Mouse (Mus musculus): ENCODE results near the gene Pik3ap1.

DNA sequence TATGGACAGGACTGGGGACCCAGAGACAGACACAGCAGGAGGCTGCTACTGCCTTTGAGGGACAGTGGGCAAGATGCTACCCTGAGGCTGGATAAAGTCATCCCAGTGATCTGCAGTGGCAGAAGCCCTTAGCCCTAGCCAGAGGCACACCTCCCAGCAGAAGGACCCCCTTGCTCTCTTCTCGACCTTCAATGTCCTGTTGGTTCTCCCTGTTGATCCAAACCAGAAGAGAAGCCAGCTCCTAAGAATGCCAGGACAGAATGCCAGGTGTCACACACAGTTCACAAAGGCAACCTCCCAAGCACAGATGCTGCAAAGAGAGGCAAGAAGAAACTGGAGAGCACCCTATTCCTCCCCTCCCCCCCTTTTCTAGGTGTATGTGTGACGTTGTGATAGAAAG, 33.9 kb upstream of the Pik3ap1 start:
- TF ChIP-seq ZNF384 (IDR thresholded peaks at IDR 0.05; ENCODE audit: low read depth, low read length) (no peak), ETS1 (IDR thresholded peaks at IDR 0.05; ENCODE audit: low read depth, low read length) (no peak)
